ENCODE assay signal across 17 mouse cellular contexts in genomic region chr17:8272054-8272749, GRCm38 (mm10). TPM values are rescaled to one million over a fixed set of nuclear protein-coding genes. Genes with fewer than 3 reads are reported as not detected.
DNase-seq lines count a peak whose midpoint lies in the region; ATAC-seq lines count a peak whose summit lies in the region.
"Had no signal": no experiment of that assay in that cellular context is flagged by ENCODE, and none has a peak within 500 bp of the region (broad histone marks: within the 10 kb centered on the region; RNA-seq: fewer than 3 reads in every experiment).

No protein-coding gene starts in this region.

- intact Hi-C loops in left cerebral cortex, postnatal 14 days (cut with DNase I) = no loop called here

- DNase-seq in layer of hippocampus, adult 9-11 months = peak; percentile 36
- no peak for DNase-seq in layer of hippocampus, postnatal 14 days (ENCODE audit: low spot score in 2 of 2)
- peak; percentile 50 for DNase-seq in NIH3T3 (ENCODE audit: low read depth)
- peak; percentile 72 to 80 for DNase-seq in lung, adult 18-20 months
- no peak for DNase-seq in left cerebral cortex, postnatal 14 days (ENCODE audit: low spot score in 2 of 2)
- DNase-seq: cerebellum, adult 11-12 months; gastrocnemius, postnatal 25 days; heart, postnatal 10 days; kidney, adult 18-20 months; kidney, postnatal 14 days; spleen, adult 18-20 months; thymus, adult 18-20 months had no signal

- ATAC-seq in megakaryocyte, adult 5-6 weeks (ENCODE audit: poor library complexity, severe bottlenecking) = peak; percentile 55
- no peak for ATAC-seq in erythroid progenitor cell, adult 5-6 weeks (replicated peaks; ENCODE audit: low FRiP score, poor library complexity, severe bottlenecking)
- ATAC-seq: forebrain, embryonic 13.5 days had no signal

RNA-seq across cellular contexts. Expression of gene Mpc1, which starts 10.5 kb away (rescaled TPM):
- total RNA-seq in layer of hippocampus, postnatal 14 days (2021) = 100 to 1,000 TPM; 165 to 175 TPM
- total RNA-seq in megakaryocyte, adult 5-6 weeks (2015) = 198 and 227 TPM in 2 replicates
- 109 and 143 TPM in 2 replicates for total RNA-seq in megakaryocyte, adult 5-6 weeks (2017)
- 100 to 1,000 TPM; 193 to 205 TPM for total RNA-seq in left cerebral cortex, postnatal 14 days (2021)
- 62.5 and 64.2 TPM in 2 replicates for total RNA-seq in erythroid progenitor cell, adult 5-6 weeks (2015; ENCODE audit: low replicate concordance)
- 29.8 and 39.3 TPM in 2 replicates for total RNA-seq in erythroid progenitor cell, adult 5-6 weeks (2017; ENCODE audit: low replicate concordance)

RNA-seq across cellular contexts. Expression of gene Ccr6, which starts 36.4 kb away (rescaled TPM):
- not detected for total RNA-seq in layer of hippocampus, postnatal 14 days (2021)
- total RNA-seq in megakaryocyte, adult 5-6 weeks (2015) = 0.47 TPM in 1 of 2 replicates, not detected in the other
- 0.12 and 0.62 TPM in 2 replicates for total RNA-seq in megakaryocyte, adult 5-6 weeks (2017)
- total RNA-seq in left cerebral cortex, postnatal 14 days (2021) = not detected
- not detected in 2 replicates for total RNA-seq in erythroid progenitor cell, adult 5-6 weeks (2015; ENCODE audit: low replicate concordance)
- not detected in 2 replicates for total RNA-seq in erythroid progenitor cell, adult 5-6 weeks (2017; ENCODE audit: low replicate concordance)
- total RNA-seq: G1E; gastrocnemius, postnatal 25 days; heart, postnatal 10 days; midbrain, postnatal 0 days had no signal

RNA-seq across cellular contexts. Expression of gene Sft2d1, which starts 38.7 kb away (rescaled TPM):
- 10 to 100 TPM; 55.7 to 58.9 TPM for total RNA-seq in layer of hippocampus, postnatal 14 days (2021)
- total RNA-seq in megakaryocyte, adult 5-6 weeks (2015) = 249 and 340 TPM in 2 replicates
- total RNA-seq in megakaryocyte, adult 5-6 weeks (2017) = 60.2 and 62.4 TPM in 2 replicates
- total RNA-seq in left cerebral cortex, postnatal 14 days (2021) = 10 to 100 TPM; 58.0 to 62.1 TPM
- total RNA-seq in erythroid progenitor cell, adult 5-6 weeks (2015; ENCODE audit: low replicate concordance) = 39.4 and 82.9 TPM in 2 replicates
- total RNA-seq in erythroid progenitor cell, adult 5-6 weeks (2017; ENCODE audit: low replicate concordance) = 7.9 and 21.1 TPM in 2 replicates

Comparison
In these comparisons a context has a peak if more than half of its experiments do, and no peak if none do; other contexts are left out.
1. DNase-seq: peak in layer of hippocampus, adult 9-11 months (single experiment), NIH3T3 (single experiment) and lung, adult 18-20 months (2 of 2); none in layer of hippocampus, postnatal 14 days (0 of 2) and left cerebral cortex, postnatal 14 days (0 of 2).